Mouse (Mus musculus) adipose tissue, adult 10 weeks (tissue): ENCODE results near the gene Mms22l. TPM values are rescaled to one million over a fixed set of nuclear protein-coding genes. Genes with fewer than 3 reads are reported as not detected.

Source experiments
- polyA plus RNA-seq: library from polyadenylated mRNA; stranded (reverse); fragments of 350-450 nt; fragmentation: Illumina TruSeq; extraction: RNeasy Lipid Tissue Mini Kit (QIAGEN cat#74804); gene quantifications from one replicate; pipeline ENCODE4 v1.2.3, GENCODE M21; 2014; ENCODE audit warnings: low read depth, low replicate concordance

Mms22l gene
- 2.4 TPM for polyA plus RNA-seq

DNA sequence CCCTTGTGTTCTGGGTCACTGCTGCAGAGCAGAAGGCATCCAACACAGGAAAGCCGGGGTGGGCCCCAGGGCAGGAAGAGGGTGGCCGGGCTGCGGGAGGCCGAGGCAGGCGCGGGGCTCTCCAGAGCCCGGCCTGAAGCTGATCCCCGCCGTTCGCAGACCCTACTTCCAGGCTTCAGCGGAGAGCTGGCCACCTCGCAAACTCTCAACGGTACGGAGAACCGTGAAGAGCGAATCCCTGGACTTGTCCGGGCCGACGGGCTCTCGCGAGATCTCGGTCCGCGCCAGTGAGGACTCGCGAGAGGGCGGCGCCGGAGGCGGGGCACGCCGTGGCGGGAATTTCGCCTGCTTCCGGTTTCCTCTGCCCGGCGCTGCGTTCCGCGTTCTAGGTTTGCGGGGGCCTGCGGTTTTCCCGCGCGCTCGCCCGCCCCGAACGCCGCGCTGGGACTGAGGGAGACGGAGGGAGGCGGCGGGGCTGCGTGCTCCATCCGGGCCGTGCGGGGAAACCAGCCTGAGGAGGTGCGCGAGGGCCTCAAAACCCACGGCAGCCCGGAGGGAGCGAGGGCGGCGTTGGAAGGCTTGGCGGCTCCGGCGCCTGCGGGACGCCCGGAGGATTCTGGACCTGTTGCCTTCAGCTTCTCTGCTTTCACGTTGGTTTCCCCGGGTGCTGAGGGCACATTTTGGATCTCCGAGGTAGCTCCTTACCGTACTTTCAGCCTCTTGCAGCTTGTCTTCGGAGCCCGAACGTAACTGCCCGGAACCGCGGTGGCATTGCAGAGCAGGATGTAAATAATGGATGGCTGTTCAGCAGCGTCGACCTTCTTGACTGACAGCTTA lies at the start of gene Mms22l:
TSS of gene Mms22l (plus strand) at position 336 of the 837 bp plus-strand sequence.

